23 mouse cellular contexts compared by ENCODE assay signal in genomic region chr3:104610453-104611230, GRCm38 (mm10). TPM values are rescaled to one million over a fixed set of nuclear protein-coding genes. Genes with fewer than 3 reads are reported as not detected.
DNase-seq lines count a peak whose midpoint lies in the region; ATAC-seq lines count a peak whose summit lies in the region.
"Had no signal": no experiment of that assay in that cellular context is flagged by ENCODE, and none has a peak within 500 bp of the region (broad histone marks: within the 10 kb centered on the region; RNA-seq: fewer than 3 reads in every experiment).

No protein-coding gene starts in this region.

- WGBS in forebrain, embryonic 16.5 days: 63% methylated on average over 6 of the region's 6 CpGs
- 79% methylated on average over 6 of the region's 6 CpGs for WGBS in forebrain, embryonic 14.5 days

- H3K4me3 ChIP-seq in forebrain, embryonic 16.5 days (replicated peaks; ENCODE audit: low read length): no peak overlapping the region
- no peak overlapping the region for H3K4me3 ChIP-seq in forebrain, embryonic 14.5 days (ENCODE audit: low read depth, low read length)
- H3K4me3 ChIP-seq: forebrain, embryonic 12.5 days; heart, embryonic 15.5 days; hindbrain, embryonic 15.5 days; limb, embryonic 13.5 days; liver, embryonic 12.5 days; lung, embryonic 15.5 days; megakaryocyte, embryonic 14.5 days; midbrain, embryonic 15.5 days had no signal

- H3K4me2 ChIP-seq in forebrain, embryonic 16.5 days (ENCODE audit: low read length): no peak overlapping the region
- no peak overlapping the region for H3K4me2 ChIP-seq in forebrain, embryonic 14.5 days (ENCODE audit: low read length)
- H3K4me2 ChIP-seq: forebrain, embryonic 12.5 days; heart, embryonic 15.5 days; hindbrain, embryonic 15.5 days; limb, embryonic 13.5 days; liver, embryonic 12.5 days; lung, embryonic 15.5 days; midbrain, embryonic 15.5 days had no signal

- no peak for DNase-seq in forebrain, embryonic 14.5 days (ENCODE audit: low spot score)
- peak; percentile 27 for DNase-seq in layer of hippocampus, adult 9-11 months
- no peak for DNase-seq in layer of hippocampus, adult 8-10 months (ENCODE audit: low spot score in 2 of 2)
- peak; percentile 29 for DNase-seq in urinary bladder, postnatal 14 days (ENCODE audit: low spot score)
- no peak for DNase-seq in urinary bladder, postnatal 4 days (ENCODE audit: low spot score in 2 of 2)
- DNase-seq in natural killer cell, adult 2 months (ENCODE audit: low spot score in 2 of 2): no peak
- DNase-seq: cerebellum, adult 11 months; cerebellum, postnatal 10 days; gastrocnemius, postnatal 14 days; heart, adult 18-20 months; kidney, adult 8-10 months; kidney, postnatal 10 days had no signal

- H3K9ac ChIP-seq in forebrain, embryonic 16.5 days (replicated peaks; ENCODE audit: low read depth, low read length): no peak overlapping the region
- H3K9ac ChIP-seq in forebrain, embryonic 14.5 days (ENCODE audit: low read length): no peak overlapping the region
- H3K9ac ChIP-seq: forebrain, embryonic 12.5 days; heart, embryonic 15.5 days; hindbrain, embryonic 15.5 days; limb, embryonic 13.5 days; liver, embryonic 12.5 days; lung, embryonic 15.5 days; midbrain, embryonic 15.5 days had no signal

- 0 out of 2 replicates have a peak overlapping the region, but pooled peaks have one; percentile 8 for H3K27ac ChIP-seq in forebrain, embryonic 16.5 days (ENCODE audit: low read length)
- H3K27ac ChIP-seq in forebrain, embryonic 14.5 days (ENCODE audit: low read depth, low read length): no peak overlapping the region
- H3K27ac ChIP-seq: forebrain, embryonic 12.5 days; heart, embryonic 15.5 days; hindbrain, embryonic 15.5 days; limb, embryonic 13.5 days; liver, embryonic 12.5 days; lung, embryonic 15.5 days; midbrain, embryonic 15.5 days had no signal

- peak; percentile 59 for ATAC-seq in forebrain, embryonic 16.5 days
- ATAC-seq in forebrain, embryonic 14.5 days: no peak
- ATAC-seq in erythroblast, adult 5-6 weeks (replicated peaks; ENCODE audit: low FRiP score, poor library complexity, severe bottlenecking): no peak
- ATAC-seq: liver, embryonic 12.5 days; midbrain, embryonic 15.5 days had no signal

- H3K4me1 ChIP-seq in forebrain, embryonic 16.5 days (replicated peaks; ENCODE audit: control insufficient read depth, insufficient read depth, low read length): peaks cover 5% of the 10 kb centered on the region
- no peaks in the 10 kb centered on the region for H3K4me1 ChIP-seq in forebrain, embryonic 14.5 days (ENCODE audit: control insufficient read depth, insufficient read depth, low read length)
- H3K4me1 ChIP-seq: forebrain, embryonic 12.5 days; hindbrain, embryonic 15.5 days; liver, embryonic 12.5 days; megakaryocyte, embryonic 14.5 days; midbrain, embryonic 15.5 days had no signal

- H3K9me3 ChIP-seq in forebrain, embryonic 16.5 days (ENCODE audit: control insufficient read depth, low read length): no peaks in the 10 kb centered on the region
- H3K9me3 ChIP-seq in forebrain, embryonic 14.5 days (replicated peaks; ENCODE audit: control insufficient read depth, low read length): no peaks in the 10 kb centered on the region
- H3K9me3 ChIP-seq: forebrain, embryonic 12.5 days; heart, embryonic 15.5 days; hindbrain, embryonic 15.5 days; limb, embryonic 13.5 days; liver, embryonic 12.5 days; lung, embryonic 15.5 days; megakaryocyte, embryonic 14.5 days; midbrain, embryonic 15.5 days had no signal

- no peaks in the 10 kb centered on the region for H3K36me3 ChIP-seq in forebrain, embryonic 16.5 days (ENCODE audit: control insufficient read depth, insufficient read depth)
- no peaks in the 10 kb centered on the region for H3K36me3 ChIP-seq in forebrain, embryonic 14.5 days (ENCODE audit: control insufficient read depth, insufficient read depth, low read length)
- H3K36me3 ChIP-seq: forebrain, embryonic 12.5 days; heart, embryonic 15.5 days; hindbrain, embryonic 15.5 days; limb, embryonic 13.5 days; liver, embryonic 12.5 days; lung, embryonic 15.5 days; midbrain, embryonic 15.5 days had no signal

- H3K27me3 ChIP-seq in forebrain, embryonic 16.5 days (replicated peaks; ENCODE audit: control insufficient read depth, insufficient read depth, low read length): no peaks in the 10 kb centered on the region
- H3K27me3 ChIP-seq in forebrain, embryonic 14.5 days (replicated peaks; ENCODE audit: control insufficient read depth, insufficient read depth, low read length): no peaks in the 10 kb centered on the region
- H3K27me3 ChIP-seq: forebrain, embryonic 12.5 days; heart, embryonic 15.5 days; hindbrain, embryonic 15.5 days; limb, embryonic 13.5 days; liver, embryonic 12.5 days; lung, embryonic 15.5 days; midbrain, embryonic 15.5 days; Patski had no signal

RNA-seq across cellular contexts. Expression of gene Slc16a1, which starts 27.8 kb away (rescaled TPM):
- 17.8 and 22.6 TPM in 2 replicates for polyA plus RNA-seq in forebrain, embryonic 16.5 days (2015; fragmentation: Nextera tagmentation; extraction: Ambion mirVana)
- polyA plus RNA-seq in forebrain, embryonic 14.5 days (2014; fragmentation: Nextera tagmentation; extraction: Ambion mirVana): 18.1 and 21.2 TPM in 2 replicates
- 10 to 100 TPM; 26.6 to 32.9 (median 29.3) TPM for total RNA-seq in layer of hippocampus, adult 8-10 months (2022)
- total RNA-seq in erythroblast, adult 5-6 weeks (2015; ENCODE audit: low replicate concordance): 342 and 346 TPM in 2 replicates
- 603 and 703 TPM in 2 replicates for total RNA-seq in erythroblast, adult 5-6 weeks (2017; ENCODE audit: low replicate concordance)

Comparison
In these comparisons a context has a peak if more than half of its experiments do, and no peak if none do; other contexts are left out.
1. DNase-seq: peak in layer of hippocampus, adult 9-11 months (single experiment) and urinary bladder, postnatal 14 days (single experiment); none in forebrain, embryonic 14.5 days (single experiment), layer of hippocampus, adult 8-10 months (0 of 2), urinary bladder, postnatal 4 days (0 of 2) and natural killer cell, adult 2 months (0 of 2).
2. RNA of gene Slc16a1, which starts 27.8 kb away (total RNA-seq): 342 to 703 TPM in erythroblast, adult 5-6 weeks; 26.6 to 32.9 TPM in layer of hippocampus, adult 8-10 months; every median in the first group is over 10 times any median in the second.